Mouse (Mus musculus) C2C12 (cell line): ENCODE data around the gene Tcp10a.
"Not testable (repeated sequence)": the region's sequence is repeated elsewhere in the genome, so short reads cannot be mapped to it uniquely, and the experiment has no call there.

ENCODE experiments used
- CEBPB ChIP-seq: IDR thresholded peaks from one replicate; pipeline ENCODE4 v1.6.1; 2011; ENCODE audit warnings: low read depth, mild to moderate bottlenecking, control low read depth, moderate library complexity
- CTCF ChIP-seq: IDR thresholded peaks from one replicate; pipeline ENCODE4 v1.5.1; 2011; ENCODE audit not compliant: control insufficient read depth, insufficient read depth, insufficient read length
- FOSL1 ChIP-seq: IDR thresholded peaks from one replicate; pipeline ENCODE4 v1.8.0; 2011; ENCODE audit warnings: mild to moderate bottlenecking, low read length; ENCODE audit not compliant: poor library complexity, insufficient read depth, severe bottlenecking
- MAX ChIP-seq: IDR thresholded peaks from one replicate; pipeline ENCODE4 v1.6.1; 2011; ENCODE audit warnings: mild to moderate bottlenecking, control low read depth
- MYOD1 ChIP-seq: IDR thresholded peaks from one replicate; pipeline ENCODE4 v1.6.1; 2011; ENCODE audit warnings: low read depth; ENCODE audit not compliant: control insufficient read depth, insufficient read length
- MYOG ChIP-seq: IDR thresholded peaks from one replicate; pipeline ENCODE4 v1.6.1; 2011; ENCODE audit not compliant: control insufficient read depth, insufficient read length; ENCODE audit errors: extremely low read depth
- USF1 ChIP-seq: IDR thresholded peaks from one replicate; pipeline ENCODE4 v1.6.1; 2011; ENCODE audit warnings: low read depth, mild to moderate bottlenecking, control low read depth, moderate library complexity

- not testable (repeated sequence) for TF ChIP-seq CTCF, MAX, MYOD1, MYOG, USF1, CEBPB, FOSL1
Measured at GRCm38 (mm10) chr17:7371879-7372278, 47.4 kb downstream of the Tcp10a start, which contains the start of gene Gm49630.
